Mouse (Mus musculus) natural killer cell, adult 2 months (primary cell): ENCODE measurements around the gene Snn.

Experiments
- DNase-seq, 2 experiments: peaks; one replicate each; pipeline ENCODE4 v3.0.0; 2022; ENCODE audit warnings: low spot score in 2 of 2

The Snn gene

DNA sequence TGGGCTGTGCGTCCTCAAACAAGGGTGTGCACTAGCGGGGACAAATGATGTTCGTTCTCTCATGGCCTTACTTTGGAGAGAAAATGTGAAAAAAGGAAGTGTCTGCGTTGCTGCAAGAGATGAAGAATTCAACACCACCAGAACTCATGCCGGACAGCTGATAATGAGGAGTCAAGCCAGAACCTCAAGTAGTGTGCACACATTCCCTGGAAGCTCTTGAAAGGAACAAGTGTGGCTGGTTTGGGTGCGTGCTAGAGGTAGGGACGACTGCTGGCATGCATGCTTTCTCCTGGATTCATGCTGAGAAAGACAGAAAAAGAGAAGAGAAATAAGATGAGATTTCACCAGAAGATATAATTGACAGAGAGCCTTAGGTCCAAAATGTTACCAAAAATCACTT, 13.6 kb upstream of the Snn start:
- no peak for DNase-seq

DNA sequence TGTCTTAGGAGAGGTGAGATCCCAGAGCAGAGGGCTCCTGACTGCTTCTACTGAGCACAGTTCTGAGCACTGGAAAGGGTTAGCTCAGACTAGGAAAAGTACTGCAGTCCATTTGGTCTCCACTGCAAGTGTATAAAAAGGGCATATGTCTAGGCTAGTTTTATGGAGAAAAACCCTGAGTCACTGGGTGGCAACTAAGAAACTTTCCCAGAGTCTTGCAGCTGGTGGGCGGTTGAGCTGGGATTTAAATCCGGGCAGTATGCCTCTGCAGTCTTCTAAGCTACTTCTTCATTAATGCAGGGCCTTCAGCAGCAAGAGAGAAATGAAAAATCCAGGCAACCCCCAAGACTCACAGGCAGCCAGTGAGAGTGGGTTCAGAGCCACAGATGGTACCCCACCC, 10.5 kb upstream of the Snn start:
- DNase-seq, result no peak

DNA sequence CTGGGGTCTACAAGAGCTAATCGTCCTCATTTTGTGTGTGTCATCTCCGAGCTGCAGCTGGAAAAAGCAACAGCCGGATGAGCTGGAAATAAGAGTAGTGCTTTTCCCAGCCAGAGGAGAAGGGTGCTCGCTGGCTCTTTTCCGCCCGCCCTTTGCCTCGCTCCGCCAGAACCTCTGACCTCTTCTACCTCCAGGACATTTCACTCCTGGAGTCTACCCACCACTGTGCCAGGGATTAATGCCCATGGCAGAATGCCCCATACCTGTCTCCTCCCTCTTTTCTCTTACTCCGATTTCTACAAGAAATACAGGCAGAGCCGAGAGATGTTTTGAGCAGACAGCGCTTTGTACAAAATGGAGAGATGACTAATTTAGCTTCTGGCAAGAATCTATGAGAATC, 9.6 kb upstream of the Snn start:
- no peak for DNase-seq

DNA sequence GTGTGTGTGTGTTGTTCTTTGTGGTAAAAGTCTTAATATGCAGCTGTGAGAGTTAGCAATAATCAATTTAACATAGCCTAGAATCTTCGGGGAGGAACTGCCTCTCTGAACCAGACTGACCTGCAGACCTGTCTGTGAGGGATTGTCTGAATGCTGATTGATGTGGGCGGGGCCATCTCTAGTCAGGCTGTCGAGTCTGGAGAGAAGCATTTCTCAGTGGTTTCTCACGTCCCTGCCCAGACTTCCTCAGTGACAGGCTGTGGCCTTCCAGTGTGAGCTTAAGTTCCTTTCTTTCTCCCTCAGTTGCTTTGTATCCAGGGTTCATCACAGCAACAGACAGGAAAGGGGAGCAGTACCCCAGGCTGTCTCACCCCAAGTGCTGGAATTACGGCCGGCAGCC, 6.3 kb upstream of the Snn start:
- peak in 1 of 2 experiments; percentile 44 for DNase-seq

DNA sequence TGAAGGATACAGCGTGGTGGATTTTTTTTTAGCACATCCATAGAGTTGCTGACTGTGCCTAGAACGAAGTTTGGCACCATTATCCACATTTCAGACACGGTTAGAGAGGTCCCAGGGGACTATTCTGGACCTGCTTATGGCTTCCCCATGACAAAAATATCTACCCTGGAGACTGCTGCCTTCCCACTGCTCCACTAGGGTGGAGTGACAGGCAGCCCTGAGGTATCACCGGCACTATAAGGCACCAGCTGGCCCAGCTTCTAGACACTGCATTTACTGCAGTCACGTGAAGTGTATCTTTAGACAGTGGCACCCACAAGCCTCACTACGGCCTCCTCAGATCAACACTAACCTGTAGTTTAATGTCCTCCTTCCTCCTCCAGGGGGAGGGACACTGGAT, 5.9 kb upstream of the Snn start:
- DNase-seq, result no peak

DNA sequence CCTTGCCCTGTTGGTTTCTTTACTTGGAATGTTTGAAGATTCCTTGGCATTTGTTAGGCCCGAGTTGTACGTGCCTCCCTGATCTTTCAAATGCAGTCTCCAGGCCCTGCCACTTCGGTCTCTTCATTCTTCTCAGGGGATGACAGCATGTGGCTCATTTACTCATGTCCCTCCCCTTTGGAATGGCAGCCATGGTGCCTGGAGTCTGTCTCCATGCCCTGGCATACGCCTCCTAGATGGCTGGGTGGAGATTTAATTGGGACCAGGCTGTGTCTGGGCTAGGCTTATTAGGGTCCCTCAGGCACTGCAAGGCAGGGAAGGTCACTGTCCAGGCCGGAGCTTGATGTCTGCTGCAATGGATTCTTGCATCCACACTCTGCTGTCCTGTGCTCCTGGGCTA, 4.8 kb upstream of the Snn start:
- no peak for DNase-seq

DNA sequence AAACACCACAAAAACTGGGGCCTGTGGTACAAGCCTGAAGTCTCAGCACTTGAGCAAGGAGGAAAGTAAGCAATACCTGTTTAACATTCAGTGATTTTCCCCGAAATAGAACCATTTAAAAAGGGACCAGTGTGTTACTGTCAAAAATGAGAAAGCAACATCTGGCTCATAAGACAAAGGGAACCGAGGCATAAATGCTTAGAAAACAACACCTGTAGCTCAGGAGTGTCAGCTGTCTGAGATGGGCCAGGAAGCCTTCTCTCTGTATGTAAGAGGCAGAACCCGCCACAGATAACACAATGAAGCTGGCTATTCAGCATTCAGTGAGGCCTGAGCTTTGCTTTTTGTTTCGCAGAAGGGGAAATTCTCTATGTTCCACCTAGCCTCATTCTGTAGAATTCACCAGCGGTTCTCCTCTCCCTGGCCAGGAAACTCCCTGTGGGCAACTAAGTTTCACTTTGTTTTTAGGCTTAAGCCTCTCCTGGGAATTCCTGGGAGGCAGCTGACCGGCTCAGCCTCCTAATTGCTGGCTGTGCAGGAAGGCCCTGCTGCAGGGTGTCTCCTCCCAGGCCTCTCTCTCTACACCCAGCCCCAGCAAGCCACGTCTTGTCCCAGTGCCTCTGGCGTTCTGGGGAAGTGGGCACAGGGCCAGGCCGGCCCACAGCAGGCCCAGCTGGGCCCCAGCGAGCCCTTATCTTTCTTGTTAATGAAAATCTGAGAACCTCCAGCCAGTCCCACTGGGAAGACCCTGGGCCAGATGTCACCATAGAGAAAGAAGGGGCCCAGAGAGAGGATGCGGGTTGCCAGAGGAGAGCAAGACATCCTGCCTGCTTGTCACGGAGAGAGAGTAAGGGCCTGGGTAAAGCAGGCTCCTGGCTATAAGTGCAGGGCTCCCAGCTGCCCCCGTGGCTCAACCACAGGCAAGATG, 2.3 kb downstream of the Snn start:
- no peak for DNase-seq

DNA sequence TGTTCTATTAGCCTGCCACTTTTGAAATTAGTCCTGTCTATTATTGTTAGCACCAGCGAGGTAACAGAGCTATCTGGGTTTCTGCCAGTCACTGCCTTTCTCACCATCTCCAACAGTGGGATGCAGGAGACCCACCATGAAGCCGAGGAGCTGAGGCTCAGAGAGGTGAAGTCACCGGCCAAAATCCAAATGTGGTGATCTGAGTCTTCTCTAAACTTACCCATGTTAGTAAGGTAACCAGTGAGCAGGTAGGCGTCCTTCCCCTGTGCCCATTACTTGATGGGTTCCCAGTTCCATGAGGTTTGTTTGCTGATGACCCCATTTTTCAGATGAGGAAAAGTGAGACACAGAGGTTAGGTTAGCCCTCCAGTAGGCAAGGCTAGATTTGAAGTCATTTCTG, 3.6 kb downstream of the Snn start:
- no peak for DNase-seq

DNA sequence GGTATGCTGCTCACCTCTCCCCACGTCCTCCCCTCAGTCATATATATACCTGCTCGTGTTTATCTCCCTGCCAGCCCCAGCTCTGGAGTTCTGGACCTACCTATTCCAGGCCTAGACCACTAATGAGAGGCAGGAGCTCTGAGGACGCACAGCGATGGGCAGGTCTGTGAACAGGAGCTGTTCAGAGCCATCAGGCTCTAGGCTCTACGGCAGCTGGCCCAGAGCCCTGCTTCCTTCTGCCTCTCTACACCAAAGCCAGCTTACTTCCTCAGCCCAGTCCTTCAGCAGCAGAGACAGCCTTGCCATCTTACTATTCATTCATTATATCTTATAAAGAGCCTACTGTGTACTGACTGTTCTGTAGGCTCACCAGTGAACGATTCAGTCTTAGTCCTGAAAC, 4.0 kb downstream of the Snn start:
- no peak for DNase-seq

DNA sequence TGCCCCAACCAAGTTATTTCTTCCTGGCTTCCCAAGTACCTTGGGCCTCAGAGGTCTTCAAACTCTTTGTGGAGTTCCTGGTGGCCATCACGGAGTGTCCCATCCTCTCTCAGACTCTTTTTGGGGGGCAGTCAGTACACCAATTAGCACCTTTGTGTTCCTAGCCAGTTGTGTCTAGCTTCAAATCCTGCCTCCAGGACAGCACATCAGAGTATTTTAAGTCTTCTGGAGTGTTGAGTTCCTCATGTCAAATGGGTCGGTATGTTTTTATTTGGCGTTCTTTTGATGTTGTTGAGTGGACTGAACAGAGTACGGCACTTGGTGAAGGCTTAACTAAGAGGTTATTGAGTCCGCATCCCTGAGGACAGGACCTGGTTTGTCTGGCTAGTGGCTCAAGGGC, 4.7 kb downstream of the Snn start:
- no peak for DNase-seq

DNA sequence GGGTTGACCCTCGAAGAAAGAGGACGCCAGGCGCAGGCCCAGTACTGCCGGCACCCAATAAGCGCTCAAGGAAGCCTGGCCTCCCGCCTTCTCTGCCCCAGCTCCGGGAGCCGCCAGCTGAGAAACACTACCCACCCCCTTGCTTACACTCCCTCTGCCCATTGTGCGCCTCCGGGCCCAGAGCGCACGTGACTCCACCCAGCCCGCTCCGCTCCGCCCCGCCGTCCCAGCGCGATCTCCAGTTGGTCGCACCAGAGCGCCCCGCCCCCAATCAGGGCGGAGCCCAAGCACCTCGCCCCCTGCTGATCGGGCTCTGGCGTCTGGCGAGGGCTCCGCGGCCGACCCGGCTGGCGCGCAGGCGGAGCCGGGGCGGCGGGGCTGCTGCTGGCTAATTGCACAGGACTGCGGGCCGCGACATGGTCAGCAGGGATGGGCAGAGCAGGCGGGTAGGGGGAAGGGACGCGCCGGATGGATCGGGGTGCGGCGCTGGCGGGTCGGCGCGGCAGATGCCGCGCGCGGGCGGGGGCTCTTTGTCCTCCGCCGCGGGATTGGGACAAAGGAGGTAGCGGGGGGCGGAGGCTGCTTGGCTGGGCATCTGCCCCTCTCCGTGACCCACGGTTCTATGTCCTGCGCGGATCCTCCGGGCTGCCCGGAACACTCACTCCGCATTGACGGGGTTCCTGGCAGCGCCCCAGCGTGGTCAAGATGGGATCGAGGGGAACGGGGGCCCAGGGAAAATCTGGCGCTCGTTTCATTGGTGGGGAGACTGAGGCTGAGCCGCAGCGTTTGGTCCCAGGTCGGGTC, 5.5 kb downstream of the Snn start, which contains the start of gene Litaf:
TSS of gene Litaf (minus strand) at position 129 of the 804 bp plus-strand sequence.
- DNase-seq, result peak; percentile 88 to 96

DNA sequence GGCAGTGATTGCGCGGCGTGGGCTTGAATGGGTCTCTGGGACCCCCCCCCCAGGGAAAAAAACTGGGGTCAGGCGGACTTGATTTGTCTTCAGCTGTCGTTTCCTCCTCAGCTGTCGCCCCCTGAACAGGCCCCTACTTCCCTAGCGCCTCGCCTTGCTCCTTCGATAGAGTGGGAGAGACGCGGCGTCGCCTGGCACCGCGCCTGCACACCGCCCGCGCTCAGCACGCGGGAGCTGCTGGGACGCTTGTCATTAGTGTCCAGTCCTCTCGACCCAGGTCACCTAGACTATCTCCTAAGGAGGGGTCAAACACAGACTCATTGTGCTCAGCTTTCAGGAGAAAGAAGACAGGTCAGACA, 6.1 kb downstream of the Snn start:
- DNase-seq, result no peak

DNA sequence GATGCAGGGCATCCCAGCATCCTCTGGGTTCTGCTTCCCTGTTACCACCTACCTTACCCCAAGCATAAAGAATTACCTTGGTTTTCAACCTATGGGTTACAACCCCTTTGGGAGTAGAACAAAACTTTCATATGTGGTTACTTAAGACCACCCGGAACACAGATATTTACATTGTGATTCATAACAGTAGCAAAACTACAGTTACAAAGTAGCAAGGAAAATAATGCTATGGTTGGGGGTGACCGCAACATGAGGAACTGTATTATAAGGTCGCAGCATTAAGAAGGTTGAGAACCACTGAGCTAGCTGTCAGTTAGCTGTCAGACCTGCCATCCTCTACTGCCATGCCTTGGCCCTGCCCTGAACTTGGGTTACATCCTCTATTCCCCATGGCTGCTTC, 7.9 kb downstream of the Snn start:
- no peak for DNase-seq

DNA sequence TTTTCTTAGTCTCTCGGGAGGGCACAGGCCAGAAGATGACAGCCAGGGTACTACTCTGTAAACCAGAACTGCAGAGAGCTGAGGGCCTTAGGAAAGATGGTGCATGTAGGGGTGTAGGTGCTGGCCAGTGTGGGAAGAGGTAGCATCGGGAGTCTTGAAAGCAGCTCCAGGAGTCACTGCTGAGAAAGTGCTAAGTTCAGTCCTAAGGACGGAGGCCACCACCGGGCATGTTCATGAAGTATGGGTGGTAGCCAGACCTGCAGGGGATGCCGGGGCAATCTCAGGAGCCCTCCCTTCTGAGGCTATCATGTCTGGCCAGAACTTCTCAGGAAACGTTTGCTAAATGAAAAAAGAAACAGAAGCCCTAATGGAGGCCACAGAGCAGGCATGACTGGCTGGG, 8.5 kb downstream of the Snn start:
- DNase-seq, result no peak

DNA sequence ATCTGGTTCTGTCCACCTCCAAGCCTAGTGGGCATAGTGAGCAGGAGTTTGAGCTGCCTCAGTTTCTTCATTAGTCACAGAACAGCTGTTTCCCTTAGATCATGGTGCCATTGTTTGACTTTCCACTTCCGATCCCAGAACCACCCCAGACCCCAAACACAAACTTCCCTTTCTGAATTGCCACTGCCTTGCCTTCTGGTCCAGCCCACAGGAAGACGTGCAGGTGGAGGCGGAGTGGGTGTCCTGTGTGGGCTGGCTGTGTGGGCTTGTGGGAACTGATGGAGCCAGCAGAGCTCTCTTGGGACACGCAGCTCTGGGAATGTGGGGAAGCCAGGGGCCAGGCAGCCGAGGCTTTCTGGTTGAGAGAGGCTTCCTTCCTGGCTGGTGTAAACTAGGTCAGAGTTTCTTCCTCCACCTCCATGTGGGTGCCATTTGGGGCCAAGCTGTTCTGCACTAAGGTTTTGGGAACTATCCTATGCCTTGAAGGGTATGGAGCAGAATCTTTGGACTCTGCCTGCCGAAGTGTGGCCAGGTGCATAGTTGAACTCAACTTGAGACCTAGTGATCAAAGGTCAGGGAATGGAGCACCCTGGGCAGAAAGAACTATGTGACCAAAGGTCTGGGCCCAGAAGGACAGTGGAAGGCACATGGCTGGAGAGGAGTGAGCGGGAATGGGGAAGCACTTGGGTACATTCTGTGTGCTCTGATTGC, 9.1 kb downstream of the Snn start:
- DNase-seq, result no peak

DNA sequence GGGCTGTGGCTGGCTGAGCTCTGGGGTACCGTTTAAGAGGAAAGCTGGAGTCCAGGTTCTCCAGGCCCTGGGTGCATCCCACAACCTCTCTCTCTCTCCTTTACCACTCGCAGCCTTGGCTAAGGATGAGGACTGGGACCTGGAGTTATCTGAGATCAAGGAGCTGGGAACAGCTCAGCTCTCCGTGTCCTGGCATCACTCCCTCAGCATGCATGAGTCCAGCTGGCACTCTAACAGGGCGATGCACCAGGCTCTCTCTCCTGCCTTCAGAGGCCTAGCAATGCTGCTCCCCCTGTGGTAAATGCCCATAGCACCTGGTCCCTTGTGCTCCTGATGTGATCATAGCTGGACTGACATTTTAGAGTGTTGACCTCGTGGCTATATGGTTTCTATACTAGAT, 10.4 kb downstream of the Snn start:
- no peak for DNase-seq

DNA sequence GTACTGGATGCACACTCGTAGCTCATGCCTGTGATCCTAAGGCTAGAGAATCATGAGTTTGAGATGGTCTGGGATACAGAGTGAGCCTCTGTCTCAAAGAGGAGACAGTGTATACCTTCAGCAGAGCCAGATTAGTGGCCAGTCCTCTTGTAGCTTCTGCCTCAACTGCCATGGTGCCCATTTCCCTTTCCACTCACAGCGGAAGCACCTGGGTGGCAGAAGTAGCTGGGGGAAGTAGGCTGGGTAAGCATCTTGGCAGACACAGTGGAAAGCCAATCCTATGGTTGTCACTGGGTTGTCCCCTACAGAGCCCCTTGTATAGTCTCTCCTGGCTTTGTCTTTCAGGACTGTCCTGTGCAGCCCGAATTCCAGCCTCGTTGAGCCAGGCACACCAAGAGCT, 11.1 kb downstream of the Snn start:
- peak in 1 of 2 experiments; percentile 54 for DNase-seq

DNA sequence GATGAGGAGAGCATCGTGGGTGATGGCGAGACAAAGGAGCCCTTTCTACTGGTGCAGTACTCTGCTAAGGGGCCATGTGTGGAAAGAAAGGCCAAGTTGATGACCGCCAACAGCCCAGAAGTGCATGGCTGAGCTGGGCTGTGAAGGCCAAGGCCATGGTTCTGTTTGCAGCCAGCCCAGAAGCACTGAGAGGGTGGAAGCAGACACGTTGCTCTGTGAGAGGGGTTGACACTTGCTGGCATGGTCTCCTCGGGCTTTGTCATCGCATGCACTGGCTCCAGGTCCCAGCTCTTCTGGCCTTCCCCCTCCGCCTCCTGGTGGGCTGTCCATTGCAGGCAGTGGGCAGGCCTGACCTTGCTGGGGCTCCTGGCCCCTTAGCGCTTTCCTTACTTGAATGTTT, 11.7 kb downstream of the Snn start:
- no peak for DNase-seq

DNA sequence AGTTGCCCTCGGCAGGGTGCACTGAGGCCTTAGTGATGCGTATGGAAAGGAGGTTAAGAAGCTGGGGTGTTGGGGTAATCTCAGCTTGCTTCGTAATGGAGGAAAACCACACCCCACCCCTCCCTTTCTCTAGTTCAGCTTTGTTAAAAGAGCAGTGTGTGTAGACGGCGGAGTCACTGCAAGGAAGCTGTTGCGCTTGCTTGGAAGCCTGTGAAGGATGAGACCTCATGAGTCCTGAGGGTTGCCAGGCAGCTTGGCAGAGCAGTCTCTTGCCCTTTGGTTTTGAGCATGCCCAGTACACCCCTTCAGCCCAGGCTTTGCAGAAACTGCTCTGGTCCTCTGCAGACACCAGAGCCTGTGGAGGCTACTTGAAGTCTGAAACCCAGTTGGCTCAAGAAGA, 12.3 kb downstream of the Snn start:
- DNase-seq, result no peak

DNA sequence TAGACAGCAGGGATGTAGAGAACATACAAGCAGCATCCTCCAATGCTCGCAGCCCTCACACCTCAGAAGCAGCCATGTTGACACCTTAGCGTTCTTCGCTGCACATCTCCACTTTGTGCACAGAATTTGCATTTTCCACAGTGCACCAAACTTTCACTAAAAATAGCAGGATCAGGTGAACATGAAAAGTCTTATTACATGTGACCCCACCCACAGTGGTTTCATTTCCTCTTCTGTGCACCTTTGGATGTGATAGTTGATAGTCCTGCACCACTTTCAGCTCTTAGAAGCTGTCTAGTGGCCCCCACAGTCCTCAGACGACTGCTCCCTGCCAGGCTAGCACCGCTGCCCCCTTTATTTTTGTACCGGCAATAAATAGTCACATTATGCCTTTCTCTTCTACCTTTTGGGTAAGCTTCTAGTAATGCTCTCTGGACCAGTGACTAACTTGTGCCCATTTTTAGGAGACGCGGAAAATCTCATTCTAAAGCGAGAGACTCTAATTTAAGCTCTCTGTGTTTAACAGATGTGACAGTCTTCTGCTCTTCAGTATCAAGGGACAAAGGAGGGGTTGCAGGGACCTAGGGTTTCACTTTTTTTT, 17.0 kb downstream of the Snn start:
- DNase-seq, result peak in 1 of 2 experiments; percentile 85

DNA sequence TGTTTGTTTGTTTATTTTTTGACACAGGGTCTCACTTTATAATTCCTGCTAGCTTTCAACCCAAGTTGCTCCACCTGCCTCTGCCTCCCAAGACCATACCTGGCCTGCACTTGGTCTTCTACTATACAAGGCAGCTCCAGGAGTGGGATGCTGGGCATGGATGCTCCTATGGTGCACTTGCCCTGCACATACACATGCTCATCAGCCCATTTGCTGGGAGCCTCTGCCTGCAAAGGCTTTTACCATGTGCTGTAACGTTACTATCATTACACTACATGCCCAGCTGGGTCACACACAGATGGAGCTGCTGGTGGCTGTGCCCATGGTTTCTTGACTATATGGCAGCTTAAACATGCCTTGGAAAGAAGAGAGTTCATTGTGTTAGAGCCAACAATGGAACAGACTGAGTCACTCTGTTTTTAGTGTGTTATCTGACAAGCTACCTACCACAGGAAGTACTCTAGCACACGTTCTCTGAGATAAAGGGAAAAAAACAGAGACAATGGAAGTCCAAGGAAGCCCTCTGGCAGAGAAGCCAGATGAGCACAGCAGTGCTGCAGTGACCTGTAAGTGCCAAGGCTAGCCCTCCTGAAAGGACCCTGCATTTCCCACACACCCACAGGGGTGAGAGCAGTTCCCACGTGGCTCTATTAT, 17.6 kb downstream of the Snn start:
- no peak for DNase-seq

DNA sequence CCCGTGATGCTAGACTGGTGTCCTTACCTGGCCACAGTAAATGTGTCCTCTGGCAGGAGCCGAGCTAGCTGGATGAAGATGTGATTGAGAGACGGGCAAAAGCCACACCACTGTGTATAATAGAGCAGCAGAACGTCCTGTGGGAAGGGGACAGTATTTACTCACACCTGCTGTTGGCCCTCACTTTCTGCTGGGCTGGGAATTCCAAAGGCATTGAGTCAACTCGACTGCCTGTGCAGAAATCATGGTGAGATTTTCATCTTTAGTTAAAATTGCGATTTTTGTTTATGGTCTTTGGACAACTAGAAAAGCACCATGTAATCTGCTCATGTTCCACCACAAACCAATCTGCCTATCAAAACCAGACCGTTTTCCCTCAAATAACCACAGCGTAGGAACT, 23.4 kb downstream of the Snn start:
- no peak for DNase-seq
